Mouse (Mus musculus) ES-E14 (cell line): ENCODE results near the gene Supv3l1.

Experiments
- CHD2 ChIP-seq: IDR thresholded peaks from 2 replicates; pipeline ENCODE4 v1.6.1; 2014; ENCODE audit warnings: mild to moderate bottlenecking, low read depth, low read length, inconsistent platforms
- HCFC1 ChIP-seq: IDR thresholded peaks from 2 replicates; pipeline ENCODE4 v1.6.1; 2012; ENCODE audit warnings: low read length, inconsistent platforms, borderline replicate concordance; ENCODE audit not compliant: insufficient read depth
- MAFK ChIP-seq: IDR thresholded peaks from 2 replicates; pipeline ENCODE4 v1.6.1; 2014; ENCODE audit warnings: mild to moderate bottlenecking, low read depth, low read length, inconsistent platforms; ENCODE audit not compliant: insufficient read depth
- ZC3H11A ChIP-seq: IDR thresholded peaks from 2 replicates; pipeline ENCODE4 v1.6.1; 2012; ENCODE audit warnings: low read depth, mild to moderate bottlenecking, inconsistent platforms, low read length, borderline replicate concordance
- ZNF384 ChIP-seq: IDR thresholded peaks from 2 replicates; pipeline ENCODE4 v1.6.1; 2012; ENCODE audit warnings: low read depth, low read length, inconsistent platforms

DNA sequence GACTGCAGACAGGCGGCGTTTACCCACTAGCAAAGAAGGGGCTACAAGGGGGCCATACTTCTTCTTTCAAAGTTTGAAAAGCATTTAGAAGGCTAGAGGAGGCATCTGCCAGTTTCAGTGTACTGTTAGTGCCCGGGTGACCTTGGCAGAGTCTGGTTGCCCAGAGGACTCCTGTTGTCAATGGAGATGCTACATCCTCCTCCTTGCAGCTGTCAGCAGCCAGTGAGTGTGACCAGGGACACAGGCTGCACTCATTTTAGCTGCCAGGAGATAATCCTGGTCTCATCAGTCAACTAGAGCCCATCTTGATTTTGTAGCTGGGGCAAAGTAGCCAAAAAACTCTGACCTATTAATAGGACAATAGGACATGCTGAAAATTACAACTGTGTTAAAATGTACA lies 28.4 kb downstream of the Supv3l1 start:
- TF ChIP-seq HCFC1 (no peak), CHD2 (no peak), ZC3H11A (no peak), ZNF384 (no peak), MAFK (no peak)
